Mouse (Mus musculus) kidney, adult 2 months (tissue): Measurements from ENCODE around the gene Ttc34.

Experiments
- CTCF ChIP-seq: fragments of 200-500 bp; conservative IDR thresholded peaks from 2 replicates; pipeline ENCODE4 v1.5.1; 2011; ENCODE audit warnings: low read depth, mild to moderate bottlenecking, control low read depth, low read length, moderate library complexity, mixed read lengths; ENCODE audit not compliant: insufficient read depth, insufficient read length
- POLR2A ChIP-seq: fragments of 200-500 bp; IDR thresholded peaks from one replicate; pipeline ENCODE4 v1.6.1; 2011; ENCODE audit warnings: low read depth, low read length, control low read depth

DNA sequence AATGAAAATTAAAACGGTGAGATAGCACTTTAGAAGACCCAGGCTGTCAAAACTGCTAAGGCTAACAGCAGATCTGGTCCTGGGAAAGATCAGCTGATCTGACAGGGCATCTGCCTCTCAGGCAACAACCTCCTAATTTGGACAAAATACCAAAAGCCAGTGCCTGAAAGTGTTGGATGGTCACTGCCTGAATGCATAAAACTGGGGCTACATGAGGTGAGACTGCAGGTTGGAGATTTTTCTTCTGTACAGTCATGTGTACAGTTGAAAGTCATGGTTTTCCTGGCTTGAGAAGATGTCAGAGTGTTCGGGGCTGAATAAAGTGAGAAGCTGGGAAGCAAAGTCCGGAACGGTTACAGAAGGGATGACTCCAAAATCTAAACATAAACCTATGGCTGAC is 16.6 kb downstream of the Ttc34 start:
- no peak for TF ChIP-seq CTCF
- no peak for TF ChIP-seq POLR2A
